Mouse (Mus musculus): ENCODE measurements at regions not wholly inside any gene's neighbourhood (a gene's known extent, or its start where the extent isn't known, plus 50 kb on each side); places are given as distances from the start of the nearest gene placed in this dataset.

- TF ChIP-seq POLR2A (IDR thresholded peaks at IDR 0.05; ENCODE audit: low read depth, low read length), result no peak
- TF ChIP-seq CTCF (IDR thresholded peaks at IDR 0.05; ENCODE audit: borderline replicate concordance, insufficient read depth, low read length), result no peak
These were observed 538.7 kb downstream of the Galc start for GRCm38 (mm10) chr12:97720554-97720953.
